Mouse (Mus musculus) hindlimb bud, embryonic 11.5 days (tissue): ENCODE measurements around the gene Slu7.

ENCODE experiments used
- DNase-seq: peaks from one replicate; pipeline ENCODE4 v3.0.0-alpha.2; 2012; ENCODE audit warnings: low read depth, low spot score; ENCODE audit errors: extremely low spot score

Slu7 gene

GRCm38 (mm10) chr11:43424386-43424785, 9.2 kb upstream of the Slu7 start:
- DNase-seq: no peak

- DNase-seq: no peak
Observed at GRCm38 (mm10) chr11:43425166-43425709, 8.3 kb upstream of the Slu7 start.

- DNase-seq: peak; percentile 70
Observed at GRCm38 (mm10) chr11:43425824-43426413, 7.6 kb upstream of the Slu7 start, which contains the start of gene Pttg1. Gene Pttg1 (minus strand): TSS chr11:43426251.

- no peak for DNase-seq
Observed at GRCm38 (mm10) chr11:43426414-43426884, 7.1 kb upstream of the Slu7 start.

- DNase-seq: no peak
Observed at GRCm38 (mm10) chr11:43434024-43434407, 472 bp downstream of the Slu7 start.

- DNase-seq: no peak
Observed at GRCm38 (mm10) chr11:43441121-43441520, 7.6 kb downstream of the Slu7 start.

GRCm38 (mm10) chr11:43443183-43443582, 9.6 kb downstream of the Slu7 start:
- no peak for DNase-seq

- DNase-seq: no peak
Observed at GRCm38 (mm10) chr11:43449916-43450315, 16.4 kb downstream of the Slu7 start.

- no peak for DNase-seq
Observed at GRCm38 (mm10) chr11:43451322-43451721, 17.8 kb downstream of the Slu7 start.

GRCm38 (mm10) chr11:43452266-43452665, 18.7 kb downstream of the Slu7 start:
- no peak for DNase-seq

GRCm38 (mm10) chr11:43463204-43463603, 29.7 kb downstream of the Slu7 start:
- DNase-seq: no peak

- DNase-seq: no peak
Observed at GRCm38 (mm10) chr11:43470118-43470517, 36.6 kb downstream of the Slu7 start.

GRCm38 (mm10) chr11:43470881-43471820, 37.6 kb downstream of the Slu7 start:
- DNase-seq: no peak

GRCm38 (mm10) chr11:43473115-43473514, 39.6 kb downstream of the Slu7 start:
- no peak for DNase-seq

- no peak for DNase-seq
Observed at GRCm38 (mm10) chr11:43473635-43474224, 40.2 kb downstream of the Slu7 start.

- no peak for DNase-seq
Observed at GRCm38 (mm10) chr11:43474225-43474774, 40.8 kb downstream of the Slu7 start, which contains the start of gene C1qtnf2. Gene C1qtnf2 (plus strand): TSS chr11:43474276.

- no peak for DNase-seq
Observed at GRCm38 (mm10) chr11:43479376-43479775, 45.8 kb downstream of the Slu7 start.

GRCm38 (mm10) chr11:43480561-43480960, 47.0 kb downstream of the Slu7 start:
- DNase-seq: no peak

GRCm38 (mm10) chr11:43481672-43482522, 48.4 kb downstream of the Slu7 start:
- DNase-seq: no peak
